Mouse (Mus musculus) stomach, postnatal 0 days (tissue): ENCODE results near the gene Psmd7. TPM values are rescaled to one million over a fixed set of nuclear protein-coding genes. Genes with fewer than 3 reads are reported as not detected.
"Not testable (repeated sequence)": the region's sequence is repeated elsewhere in the genome, so short reads cannot be mapped to it uniquely, and the experiment has no call there.

ENCODE experiments used
- ATAC-seq: fragments of 200-750 bp; cut with Nextera tagmentation; 2 replicates; pipeline ENCODE4 v1.8.0; 2017; ENCODE audit not compliant: low FRiP score, low TSS enrichment
- DNase-seq: peaks from one replicate; pipeline ENCODE4 v3.0.0-alpha.2; 2016; ENCODE audit warnings: low spot score
- H3K27ac ChIP-seq: fragments of 300-500 bp; sonication (generic); replicated peaks from 2 replicates; pipeline ENCODE4 v1.5.1; 2014; ENCODE audit warnings: mild to moderate bottlenecking, control low read depth
- H3K27me3 ChIP-seq: fragments of 300-500 bp; sonication (generic); 2 replicates; pipeline ENCODE4 v1.6.1; 2014; ENCODE audit warnings: low read length; ENCODE audit not compliant: control insufficient read depth, insufficient read depth
- H3K36me3 ChIP-seq: fragments of 300-500 bp; sonication (generic); 2 replicates; pipeline ENCODE4 v1.6.1; 2014; ENCODE audit warnings: low read length, mixed read lengths; ENCODE audit not compliant: control insufficient read depth, insufficient read depth
- H3K4me1 ChIP-seq: fragments of 300-500 bp; sonication (generic); replicated peaks from 2 replicates; pipeline ENCODE4 v1.6.1; 2014; ENCODE audit warnings: antibody characterized with exemption; ENCODE audit not compliant: control insufficient read depth, insufficient read depth
- H3K4me2 ChIP-seq: fragments of 300-500 bp; sonication (generic); replicated peaks from 2 replicates; pipeline ENCODE4 v1.6.1; 2014; ENCODE audit warnings: low read depth, mild to moderate bottlenecking, control low read depth, moderate library complexity
- H3K4me3 ChIP-seq: fragments of 300-500 bp; sonication (generic); 2 replicates; pipeline ENCODE4 v1.5.1; 2014; ENCODE audit warnings: low read depth, low read length, control low read depth
- H3K9ac ChIP-seq: fragments of 300-500 bp; sonication (generic); 2 replicates; pipeline ENCODE4 v1.6.1; 2014; ENCODE audit warnings: mild to moderate bottlenecking, low read length, control low read depth, mixed read lengths
- H3K9me3 ChIP-seq: fragments of 300-500 bp; sonication (generic); 2 replicates; pipeline ENCODE4 v1.6.1; 2016; ENCODE audit warnings: low read length; ENCODE audit not compliant: control insufficient read depth
- CTCF ChIP-seq: IDR thresholded peaks from 2 replicates; pipeline ENCODE4 v1.5.1; 2016; ENCODE audit warnings: antibody characterized with exemption, low read depth, mild to moderate bottlenecking, moderate library complexity
- EP300 ChIP-seq: optimal IDR thresholded peaks from 2 replicates; pipeline ENCODE3; 2016; ENCODE audit warnings: antibody characterized with exemption
- WGBS: fragments of 180-500 bp; shearing (Covaris S2); extraction: QIAGEN DNeasy Blood & Tissue Kit; methylation state at CpG from one replicate; pipeline ENCODE4 v1.1.7; 2014; 5-methylcytosine and 5-hydroxymethylcytosine counted together
- polyA plus RNA-seq: library from polyadenylated mRNA; unstranded; fragments of >200 nt; fragmentation: Nextera tagmentation; extraction: Ambion mirVana; gene quantifications from 2 replicates; pipeline ENCODE4 v1.2.1, GENCODE M21; 2015

The Psmd7 gene
- 180 and 186 TPM in 2 replicates for polyA plus RNA-seq

- Histone ChIP-seq H3K9ac (peak within 1 kb of the TSS; percentile 88), H3K27ac (peak within 1 kb of the TSS; percentile 83), H3K27me3 (no peaks in the 10 kb centered on the region), H3K4me2 (peak within 1 kb of the TSS; percentile 63), H3K4me1 (no peaks in the 10 kb centered on the region), H3K9me3 (no peaks in the 10 kb centered on the region), H3K36me3 (peaks cover 12% of the 10 kb centered on the region), H3K4me3 (peak within 1 kb of the TSS; percentile 89)
- ATAC-seq (peak; percentile 95), DNase-seq (peak; percentile 96)
- 2% methylated on average over 46 of the region's 65 CpGs for WGBS
- no peak for TF ChIP-seq EP300
- TF ChIP-seq CTCF = peak; percentile 61
These were observed at the start of gene Psmd7 for GRCm38 (mm10) chr8:107587995-107588780. TSS of gene Psmd7 (minus strand) at chr8:107588464.

- no peaks in the 10 kb centered on the region for H3K4me1 ChIP-seq
- no peaks in the 10 kb centered on the region for H3K27me3 ChIP-seq
- no peak overlapping the region for H3K9ac ChIP-seq
- TF ChIP-seq EP300 = no peak
- no peak for TF ChIP-seq CTCF
- H3K9me3 ChIP-seq = no peaks in the 10 kb centered on the region
- no peak overlapping the region for H3K4me3 ChIP-seq
- ATAC-seq (no peak), DNase-seq (no peak)
- no peak overlapping the region for H3K27ac ChIP-seq
- no peaks in the 10 kb centered on the region for H3K36me3 ChIP-seq
- H3K4me2 ChIP-seq = no peak overlapping the region
- WGBS = 99% methylated on average over 2 of the region's 2 CpGs
These were observed 45.5 kb upstream of the Psmd7 start for GRCm38 (mm10) chr8:107633734-107634133.

GRCm38 (mm10) chr8:107629701-107630100 lies 41.4 kb upstream of the Psmd7 start:
- ATAC-seq = no peak
- H3K9me3 ChIP-seq = no peaks in the 10 kb centered on the region
- H3K27me3 ChIP-seq = no peaks in the 10 kb centered on the region
- H3K4me2 ChIP-seq = no peak overlapping the region
- no peak overlapping the region for H3K4me3 ChIP-seq
- no peak overlapping the region for H3K9ac ChIP-seq
- no peaks in the 10 kb centered on the region for H3K4me1 ChIP-seq
- H3K36me3 ChIP-seq = no peaks in the 10 kb centered on the region
- no peak overlapping the region for H3K27ac ChIP-seq
- no peak for DNase-seq
- TF ChIP-seq CTCF (no peak), EP300 (no peak)
- WGBS = 78% methylated on average over 11 of the region's 11 CpGs

GRCm38 (mm10) chr8:107628501-107629149 lies 40.4 kb upstream of the Psmd7 start:
- Histone ChIP-seq H3K27me3 (no peaks in the 10 kb centered on the region), H3K4me3 (no peak overlapping the region)

GRCm38 (mm10) chr8:107627881-107628280 lies 39.6 kb upstream of the Psmd7 start:
- Histone ChIP-seq H3K4me1 (no peaks in the 10 kb centered on the region), H3K4me3 (no peak overlapping the region), H3K27me3 (no peaks in the 10 kb centered on the region), H3K9ac (no peak overlapping the region), H3K27ac (no peak overlapping the region), H3K4me2 (no peak overlapping the region), H3K36me3 (no peaks in the 10 kb centered on the region), H3K9me3 (no peaks in the 10 kb centered on the region)
- WGBS = 71% methylated on average over 9 of the region's 9 CpGs
- DNase-seq (no peak), ATAC-seq (no peak)
- TF ChIP-seq EP300 (no peak), CTCF (no peak)

More at GRCm38 (mm10) chr8:107628501-107629149, 40.4 kb upstream of the Psmd7 start:
- Histone ChIP-seq H3K9ac (no peak overlapping the region), H3K4me2 (no peak overlapping the region), H3K9me3 (no peaks in the 10 kb centered on the region), H3K27ac (no peak overlapping the region), H3K4me1 (no peaks in the 10 kb centered on the region), H3K36me3 (no peaks in the 10 kb centered on the region)
- no peak for ATAC-seq
- TF ChIP-seq CTCF (no peak), EP300 (no peak)
- WGBS = 57% methylated on average over 8 of the region's 8 CpGs
- DNase-seq = peak; percentile 17

GRCm38 (mm10) chr8:107624301-107624700 lies 36.0 kb upstream of the Psmd7 start:
- not testable (repeated sequence) for H3K4me2 ChIP-seq, H3K4me3 ChIP-seq, H3K9ac ChIP-seq, H3K27ac ChIP-seq, H3K27me3 ChIP-seq, H3K4me1 ChIP-seq, H3K9me3 ChIP-seq, DNase-seq, H3K36me3 ChIP-seq, ATAC-seq
